Mouse (Mus musculus): ENCODE measurements around the gene Draxin.
"Not testable (repeated sequence)": the region's sequence is repeated elsewhere in the genome, so short reads cannot be mapped to it uniquely, and the experiment has no call there.

The Draxin gene

GRCm38 (mm10) chr4:148052976-148053375 lies 77.5 kb downstream of the Draxin start:
- no peak for DNase-seq

- no peak for DNase-seq
Observed at GRCm38 (mm10) chr4:148051886-148052285, 78.6 kb downstream of the Draxin start.

GRCm38 (mm10) chr4:148051046-148051776 lies 79.3 kb downstream of the Draxin start:
- DNase-seq = no peak

- DNase-seq = not testable (repeated sequence)
Observed at GRCm38 (mm10) chr4:148050396-148050914, 80.0 kb downstream of the Draxin start.

Measured in embryo, embryonic 11 days (tissue).